Mouse (Mus musculus) C2C12 (cell line): ENCODE data around the gene Aak1.

ENCODE experiments used
- CTCF ChIP-seq: IDR thresholded peaks from one replicate; pipeline ENCODE4 v1.5.1; 2011; ENCODE audit not compliant: control insufficient read depth, insufficient read depth, insufficient read length
- MAX ChIP-seq: IDR thresholded peaks from one replicate; pipeline ENCODE4 v1.6.1; 2011; ENCODE audit warnings: mild to moderate bottlenecking, control low read depth
- MYOD1 ChIP-seq: IDR thresholded peaks from one replicate; pipeline ENCODE4 v1.6.1; 2011; ENCODE audit warnings: low read depth; ENCODE audit not compliant: control insufficient read depth, insufficient read length
- MYOG ChIP-seq: IDR thresholded peaks from one replicate; pipeline ENCODE4 v1.6.1; 2011; ENCODE audit not compliant: control insufficient read depth, insufficient read length; ENCODE audit errors: extremely low read depth
- USF1 ChIP-seq: IDR thresholded peaks from one replicate; pipeline ENCODE4 v1.6.1; 2011; ENCODE audit warnings: low read depth, mild to moderate bottlenecking, control low read depth, moderate library complexity

DNA sequence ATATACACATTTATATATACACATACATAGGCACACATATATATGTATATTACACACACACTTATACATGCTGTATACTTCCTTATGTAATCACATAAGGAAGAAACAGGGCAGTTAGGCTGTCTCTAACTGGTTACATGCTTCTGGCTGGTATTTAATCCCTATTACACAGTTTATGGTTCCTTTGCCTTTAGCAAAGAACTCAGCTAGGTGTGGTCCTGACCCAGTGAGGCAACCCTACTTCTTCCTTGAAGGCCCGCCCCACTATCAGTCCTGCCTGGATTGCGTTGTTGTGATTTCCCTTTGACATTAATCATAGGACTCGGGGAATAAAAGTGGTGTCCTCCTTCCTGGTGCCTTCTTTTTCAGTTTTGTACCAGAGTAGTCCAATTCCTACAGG is 185.1 kb downstream of the Aak1 start:
- TF ChIP-seq CTCF, result no peak
- no peak for TF ChIP-seq MYOD1
- no peak for TF ChIP-seq MAX
- TF ChIP-seq USF1, result no peak
- TF ChIP-seq MYOG, result no peak
